Mouse (Mus musculus) gastrocnemius, postnatal 25 days (tissue): ENCODE measurements around the gene Usp17le. TPM values are rescaled to one million over a fixed set of nuclear protein-coding genes. Genes with fewer than 3 reads are reported as not detected.
"Not testable (repeated sequence)": the region's sequence is repeated elsewhere in the genome, so short reads cannot be mapped to it uniquely, and the experiment has no call there.

Experiments
- DNase-seq: peaks from one replicate; pipeline ENCODE4 v3.0.0; 2022
- long read RNA-seq, 2 experiments: library from polyadenylated mRNA; stranded (forward); transcript quantifications; one replicate each; pipeline ENCODE4 v2.0.0; 2021
- total RNA-seq, 2 experiments: library from RNA; stranded (reverse); gene quantifications; 1 replicate in 1 of 2; 2 replicates in 1 of 2; pipeline ENCODE4 v1.2.3; 2021

Usp17le gene
- total RNA-seq, result not detected
- long read RNA-seq, experiment 1, result 0 reads
- long read RNA-seq, experiment 2, result 0 reads

GRCm38 (mm10) chr7:104777370-104777769 lies at the start of gene Usp17le:
Usp17le (minus strand) TSS chr7:104777470.
- DNase-seq, result not testable (repeated sequence)

GRCm38 (mm10) chr7:104810335-104810734 lies 33.1 kb upstream of the Usp17le start:
- not testable (repeated sequence) for DNase-seq

DNA sequence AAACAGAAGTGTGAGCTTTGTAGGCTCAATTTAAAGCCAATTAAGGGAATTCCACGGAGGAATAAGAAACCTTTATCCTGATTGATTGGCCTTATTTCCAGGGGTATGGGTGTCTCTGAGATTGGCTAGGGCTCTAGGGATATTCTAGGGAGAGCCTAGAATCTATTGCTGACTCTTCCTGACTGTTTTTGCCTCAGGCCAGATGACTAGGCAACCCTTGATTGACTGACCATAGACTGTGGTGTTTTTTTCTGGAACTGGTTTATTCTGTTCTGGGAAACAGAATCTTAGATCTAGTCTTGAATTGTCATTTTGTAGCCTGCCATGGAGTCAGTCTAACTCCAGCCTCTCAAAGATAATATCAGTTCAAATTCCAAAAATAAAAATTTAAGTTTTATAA lies 13.5 kb upstream of the Usp17le start:
- no peak for DNase-seq

Other genes starting within 250 kb of the Usp17le start
- not detected for gene Olfr651, start 227.3 kb downstream of the Usp17le start, total RNA-seq
- gene Olfr652, start 216.6 kb downstream of the Usp17le start, total RNA-seq, result not detected
- not detected for gene Olfr653, start 200.2 kb downstream of the Usp17le start, total RNA-seq
- not detected for gene Olfr654, start 190.4 kb downstream of the Usp17le start, total RNA-seq
- not detected for gene Olfr655, start 175.7 kb downstream of the Usp17le start, total RNA-seq
- not detected for gene Olfr656, start 163.5 kb downstream of the Usp17le start, total RNA-seq
- gene Olfr657, start 152.7 kb downstream of the Usp17le start, total RNA-seq, result not detected
- gene Olfr658, start 130.2 kb downstream of the Usp17le start, total RNA-seq, result not detected
- not detected for gene Olfr659, start 110.7 kb downstream of the Usp17le start, total RNA-seq
- gene Olfr661, start 91.0 kb downstream of the Usp17le start, total RNA-seq, result not detected
- not detected for gene Usp17lb, start 65.1 kb upstream of the Usp17le start, total RNA-seq
- not detected for gene Usp17la, start 79.5 kb upstream of the Usp17le start, total RNA-seq
- not detected for gene Olfr665, start 100.6 kb upstream of the Usp17le start, total RNA-seq
- not detected for gene Olfr666, start 118.5 kb upstream of the Usp17le start, total RNA-seq
- not detected for gene Olfr667, start 144.0 kb upstream of the Usp17le start, total RNA-seq
- gene Olfr668, start 150.6 kb upstream of the Usp17le start, total RNA-seq, result not detected
- not detected for gene Olfr669, start 156.8 kb upstream of the Usp17le start, total RNA-seq
- gene Olfr670, start 185.2 kb upstream of the Usp17le start, total RNA-seq, result not detected
- not detected for gene Olfr671, start 201.7 kb upstream of the Usp17le start, total RNA-seq
- gene Olfr672, start 224.6 kb upstream of the Usp17le start, total RNA-seq, result not detected